Mouse (Mus musculus): ENCODE results near the gene Acaa1b. TPM values are rescaled to one million over a fixed set of nuclear protein-coding genes. Genes with fewer than 3 reads are reported as not detected.

Acaa1b gene
- polyA plus RNA-seq, 1 experiment from 2014 or later = 1.6 TPM

- Histone ChIP-seq H3K27me3 (no peaks in the 10 kb centered on the region), H3K9me3 (no peaks in the 10 kb centered on the region), H3K4me3 (no peak overlapping the region), H3K4me2 (no peak overlapping the region), H3K4me1 (no peaks in the 10 kb centered on the region), H3K36me3 (no peaks in the 10 kb centered on the region), H3K9ac (no peak overlapping the region), H3K27ac (no peak overlapping the region)
- WGBS = 83% methylated on average over 7 of the region's 7 CpGs
- no peak for ATAC-seq (ENCODE audit: borderline replicate concordance, extremely low read depth, low FRiP score, low TSS enrichment)
Observed at GRCm38 (mm10) chr9:119164743-119165142, 7.8 kb upstream of the Acaa1b start.

- ATAC-seq (ENCODE audit: borderline replicate concordance, extremely low read depth, low FRiP score, low TSS enrichment) = no peak
- H3K9ac ChIP-seq = no peak overlapping the region
- no peaks in the 10 kb centered on the region for H3K4me1 ChIP-seq
- 80% methylated on average over 3 of the region's 3 CpGs for WGBS
- no peak overlapping the region for H3K27ac ChIP-seq
- peaks cover 9% of the 10 kb centered on the region; the same call in 1 of the 2 replicates for H3K27me3 ChIP-seq
- no peaks in the 10 kb centered on the region for H3K9me3 ChIP-seq
- H3K36me3 ChIP-seq = no peaks in the 10 kb centered on the region
- no peak overlapping the region for H3K4me2 ChIP-seq
- H3K4me3 ChIP-seq = no peak overlapping the region
Observed at GRCm38 (mm10) chr9:119160689-119161088, 3.8 kb upstream of the Acaa1b start.

- H3K4me3 ChIP-seq = no peak within 1 kb of the TSS
- H3K27ac ChIP-seq = no peak within 1 kb of the TSS
- 47% methylated on average over 4 of the region's 4 CpGs for WGBS
- H3K9ac ChIP-seq = no peak within 1 kb of the TSS
- no peaks in the 10 kb centered on the region for H3K36me3 ChIP-seq
- H3K9me3 ChIP-seq = no peaks in the 10 kb centered on the region
- ATAC-seq (ENCODE audit: borderline replicate concordance, extremely low read depth, low FRiP score, low TSS enrichment) = no peak
- peaks cover 22% of the 10 kb centered on the region; the same call in 1 of the 2 replicates for H3K27me3 ChIP-seq
- no peak within 1 kb of the TSS for H3K4me2 ChIP-seq
- H3K4me1 ChIP-seq = no peaks in the 10 kb centered on the region
Observed at GRCm38 (mm10) chr9:119158861-119159260, 2.0 kb upstream of the Acaa1b start, which contains the start of gene Gm47289. Gene Gm47289, plus strand, starts transcription at chr9:119159161.

- peaks cover 22% of the 10 kb centered on the region; the same call in 1 of the 2 replicates for H3K27me3 ChIP-seq
- H3K4me2 ChIP-seq = peak overlapping the region; percentile 70
- no peak overlapping the region for H3K4me3 ChIP-seq
- H3K36me3 ChIP-seq = no peaks in the 10 kb centered on the region
- no peaks in the 10 kb centered on the region for H3K4me1 ChIP-seq
- no peak overlapping the region for H3K9ac ChIP-seq
- peak; percentile 6; the same call in 1 of the 2 replicates for ATAC-seq (ENCODE audit: borderline replicate concordance, extremely low read depth, low FRiP score, low TSS enrichment)
- WGBS = 49% methylated on average over 7 of the region's 7 CpGs
- H3K27ac ChIP-seq = no peak overlapping the region
- H3K9me3 ChIP-seq = no peaks in the 10 kb centered on the region
Observed at GRCm38 (mm10) chr9:119155826-119156225, 1.1 kb downstream of the Acaa1b start.

GRCm38 (mm10) chr9:119155416-119155815, 1.5 kb downstream of the Acaa1b start:
- H3K36me3 ChIP-seq = no peaks in the 10 kb centered on the region
- peaks cover 22% of the 10 kb centered on the region; the same call in 1 of the 2 replicates for H3K27me3 ChIP-seq
- H3K9me3 ChIP-seq = no peaks in the 10 kb centered on the region
- no peak overlapping the region for H3K9ac ChIP-seq
- no peak overlapping the region for H3K4me2 ChIP-seq
- H3K27ac ChIP-seq = no peak overlapping the region
- no peaks in the 10 kb centered on the region for H3K4me1 ChIP-seq
- no peak for ATAC-seq (ENCODE audit: borderline replicate concordance, extremely low read depth, low FRiP score, low TSS enrichment)
- 71% methylated on average over 8 of the region's 8 CpGs for WGBS
- H3K4me3 ChIP-seq = no peak overlapping the region

GRCm38 (mm10) chr9:119151751-119152150, 5.1 kb downstream of the Acaa1b start:
- Histone ChIP-seq H3K9me3 (no peaks in the 10 kb centered on the region), H3K9ac (no peak overlapping the region), H3K4me2 (no peak overlapping the region), H3K4me1 (no peaks in the 10 kb centered on the region), H3K27me3 (peaks cover 16% of the 10 kb centered on the region; the same call in 1 of the 2 replicates), H3K36me3 (no peaks in the 10 kb centered on the region), H3K4me3 (no peak overlapping the region), H3K27ac (no peak overlapping the region)
- 53% methylated on average over 2 of the region's 2 CpGs for WGBS
- ATAC-seq (ENCODE audit: borderline replicate concordance, extremely low read depth, low FRiP score, low TSS enrichment) = no peak

GRCm38 (mm10) chr9:119149601-119150000, 7.3 kb downstream of the Acaa1b start:
- 15% methylated on average over 5 of the region's 5 CpGs for WGBS
- ATAC-seq (ENCODE audit: borderline replicate concordance, extremely low read depth, low FRiP score, low TSS enrichment) = no peak
- H3K27me3 ChIP-seq = peaks cover 3% of the 10 kb centered on the region; the same call in 1 of the 2 replicates
- no peaks in the 10 kb centered on the region for H3K4me1 ChIP-seq
- H3K27ac ChIP-seq = no peak overlapping the region
- no peak overlapping the region for H3K4me2 ChIP-seq
- no peak overlapping the region for H3K9ac ChIP-seq
- no peak overlapping the region for H3K4me3 ChIP-seq
- no peaks in the 10 kb centered on the region for H3K36me3 ChIP-seq
- no peaks in the 10 kb centered on the region for H3K9me3 ChIP-seq

- Histone ChIP-seq H3K9ac (no peak overlapping the region), H3K36me3 (no peaks in the 10 kb centered on the region), H3K27me3 (no peaks in the 10 kb centered on the region), H3K27ac (no peak overlapping the region), H3K4me1 (no peaks in the 10 kb centered on the region), H3K9me3 (no peaks in the 10 kb centered on the region), H3K4me2 (no peak overlapping the region), H3K4me3 (no peak overlapping the region)
- ATAC-seq (ENCODE audit: borderline replicate concordance, extremely low read depth, low FRiP score, low TSS enrichment) = no peak
- WGBS = 57% methylated on average over 13 of the region's 13 CpGs
Observed at GRCm38 (mm10) chr9:119146098-119146770, 10.7 kb downstream of the Acaa1b start.

GRCm38 (mm10) chr9:119145638-119146037, 11.3 kb downstream of the Acaa1b start:
- Histone ChIP-seq H3K4me2 (no peak overlapping the region), H3K4me1 (no peaks in the 10 kb centered on the region), H3K27ac (no peak overlapping the region), H3K9ac (no peak overlapping the region), H3K9me3 (no peaks in the 10 kb centered on the region), H3K27me3 (no peaks in the 10 kb centered on the region), H3K4me3 (no peak overlapping the region), H3K36me3 (no peaks in the 10 kb centered on the region)
- ATAC-seq (ENCODE audit: borderline replicate concordance, extremely low read depth, low FRiP score, low TSS enrichment) = no peak
- WGBS = 63% methylated on average over 6 of the region's 6 CpGs

GRCm38 (mm10) chr9:119145137-119145536, 11.8 kb downstream of the Acaa1b start:
- ATAC-seq (ENCODE audit: borderline replicate concordance, extremely low read depth, low FRiP score, low TSS enrichment) = no peak
- Histone ChIP-seq H3K4me2 (no peak overlapping the region), H3K4me1 (no peaks in the 10 kb centered on the region), H3K4me3 (no peak overlapping the region), H3K27ac (no peak overlapping the region), H3K9ac (no peak overlapping the region), H3K9me3 (no peaks in the 10 kb centered on the region), H3K27me3 (no peaks in the 10 kb centered on the region), H3K36me3 (no peaks in the 10 kb centered on the region)
- WGBS = 55% methylated on average over 10 of the region's 10 CpGs

GRCm38 (mm10) chr9:119144696-119145095, 12.2 kb downstream of the Acaa1b start:
- Histone ChIP-seq H3K36me3 (no peaks in the 10 kb centered on the region), H3K9ac (no peak overlapping the region), H3K4me3 (no peak overlapping the region), H3K4me1 (no peaks in the 10 kb centered on the region), H3K9me3 (no peaks in the 10 kb centered on the region), H3K27me3 (no peaks in the 10 kb centered on the region), H3K4me2 (no peak overlapping the region), H3K27ac (no peak overlapping the region)
- WGBS = 60% methylated on average over 8 of the region's 8 CpGs
- ATAC-seq (ENCODE audit: borderline replicate concordance, extremely low read depth, low FRiP score, low TSS enrichment) = no peak

- no peak for ATAC-seq (ENCODE audit: borderline replicate concordance, extremely low read depth, low FRiP score, low TSS enrichment)
- no peaks in the 10 kb centered on the region for H3K9me3 ChIP-seq
- no peak overlapping the region for H3K4me3 ChIP-seq
- H3K4me2 ChIP-seq = no peak overlapping the region
- no peaks in the 10 kb centered on the region for H3K4me1 ChIP-seq
- H3K36me3 ChIP-seq = no peaks in the 10 kb centered on the region
- H3K27me3 ChIP-seq = no peaks in the 10 kb centered on the region
- H3K27ac ChIP-seq = no peak overlapping the region
- 66% methylated on average over 9 of the region's 9 CpGs for WGBS
- no peak overlapping the region for H3K9ac ChIP-seq
Observed at GRCm38 (mm10) chr9:119143372-119143771, 13.5 kb downstream of the Acaa1b start.
